Mouse (Mus musculus): ENCODE data around the gene Anks1b.
"Not testable (repeated sequence)": the region's sequence is repeated elsewhere in the genome, so short reads cannot be mapped to it uniquely, and the experiment has no call there.

Gene Anks1b

GRCm38 (mm10) chr10:90576191-90577098, 703.1 kb downstream of the Anks1b start:
- DNase-seq (ENCODE audit: low spot score), result no peak

GRCm38 (mm10) chr10:90577099-90577461, 703.8 kb downstream of the Anks1b start:
- no peak for DNase-seq (ENCODE audit: low spot score)

DNA sequence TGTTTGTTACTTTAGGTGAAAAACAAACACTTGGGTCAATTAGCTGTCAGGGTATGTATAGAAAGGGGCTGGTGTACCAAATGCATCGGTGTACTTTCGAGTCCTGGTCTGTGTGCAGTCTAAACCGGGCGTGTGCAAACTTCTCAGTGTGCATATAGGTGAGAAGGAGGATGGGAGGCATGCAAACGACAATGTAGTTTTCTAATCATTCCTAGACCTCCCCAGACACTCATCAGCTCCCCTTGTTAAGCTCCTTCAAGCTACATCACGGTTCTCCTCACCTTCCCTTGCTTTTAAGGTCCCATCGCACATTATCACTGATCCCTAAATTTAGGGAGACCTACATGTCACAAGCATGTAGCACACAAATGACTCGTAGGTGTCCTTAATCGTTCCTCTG, 704.5 kb downstream of the Anks1b start:
- DNase-seq (ENCODE audit: low spot score), result no peak

GRCm38 (mm10) chr10:90579970-90580369, 706.7 kb downstream of the Anks1b start:
- DNase-seq (ENCODE audit: low spot score), result no peak

GRCm38 (mm10) chr10:90584052-90584451, 710.7 kb downstream of the Anks1b start:
- DNase-seq (ENCODE audit: low spot score), result no peak

GRCm38 (mm10) chr10:90596142-90596541, 722.8 kb downstream of the Anks1b start:
- no peak for DNase-seq (ENCODE audit: low spot score)

DNA sequence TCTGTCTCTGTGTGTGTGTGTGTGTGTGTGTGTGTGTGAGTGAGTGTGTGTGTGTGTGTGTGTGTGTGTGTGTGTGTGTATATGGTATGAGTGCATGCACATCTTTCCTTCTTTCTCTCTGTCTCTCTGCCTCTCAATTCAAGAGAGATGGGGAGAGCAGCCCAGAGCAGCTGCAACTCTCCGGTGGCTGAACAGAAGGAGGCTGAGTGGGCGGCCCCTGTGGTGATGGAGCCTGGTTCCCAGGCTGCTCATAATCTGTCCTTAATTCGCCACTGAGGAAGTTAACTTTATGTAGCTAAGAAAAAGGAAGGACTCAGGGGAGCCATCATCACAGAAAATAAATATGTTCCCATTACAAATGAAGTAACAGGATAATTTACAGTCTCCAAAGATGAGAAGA, 723.3 kb downstream of the Anks1b start:
- no peak for DNase-seq (ENCODE audit: low spot score)

GRCm38 (mm10) chr10:90599149-90599548, 725.8 kb downstream of the Anks1b start:
- no peak for DNase-seq (ENCODE audit: low spot score)

DNA sequence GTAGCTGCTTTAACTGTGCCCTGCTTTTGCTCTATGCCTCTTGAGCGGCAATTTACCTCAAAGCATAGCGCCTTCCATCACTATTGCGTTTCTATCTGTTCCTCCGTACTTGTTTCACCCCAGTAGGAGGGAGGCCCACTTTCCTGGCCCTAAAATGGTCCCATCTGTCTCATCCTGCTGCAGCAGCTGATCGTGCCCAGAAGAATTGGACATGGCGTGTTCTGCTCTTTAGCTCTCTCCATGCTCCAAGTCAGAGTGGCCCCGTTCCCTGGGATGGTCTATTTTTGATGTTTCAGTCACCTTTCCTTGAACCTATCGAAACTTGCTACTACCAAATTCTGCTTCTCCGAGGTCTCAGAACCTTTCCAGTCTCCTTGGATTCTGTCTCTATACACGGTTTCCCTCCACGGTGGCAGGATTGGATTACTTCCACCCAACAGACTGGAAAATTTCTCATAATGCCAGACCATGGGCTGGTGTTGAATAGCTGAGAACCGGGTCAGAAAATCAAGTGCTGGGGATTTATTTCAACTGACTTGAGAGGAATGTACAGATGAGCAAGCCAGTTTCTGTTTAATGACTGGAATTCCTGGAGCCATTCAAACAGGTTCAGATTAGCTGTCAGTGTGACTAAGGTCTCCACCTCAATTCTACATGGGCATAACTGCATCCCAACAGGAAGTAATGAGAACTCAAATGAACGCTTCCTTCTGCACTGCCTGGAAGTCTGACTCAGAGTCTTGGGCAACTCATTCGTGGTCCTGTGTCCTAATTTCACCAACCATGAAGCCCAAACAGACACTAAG, 726.6 kb downstream of the Anks1b start:
- no peak for DNase-seq (ENCODE audit: low spot score)

GRCm38 (mm10) chr10:90607586-90607985, 734.3 kb downstream of the Anks1b start:
- no peak for DNase-seq (ENCODE audit: low spot score)

DNA sequence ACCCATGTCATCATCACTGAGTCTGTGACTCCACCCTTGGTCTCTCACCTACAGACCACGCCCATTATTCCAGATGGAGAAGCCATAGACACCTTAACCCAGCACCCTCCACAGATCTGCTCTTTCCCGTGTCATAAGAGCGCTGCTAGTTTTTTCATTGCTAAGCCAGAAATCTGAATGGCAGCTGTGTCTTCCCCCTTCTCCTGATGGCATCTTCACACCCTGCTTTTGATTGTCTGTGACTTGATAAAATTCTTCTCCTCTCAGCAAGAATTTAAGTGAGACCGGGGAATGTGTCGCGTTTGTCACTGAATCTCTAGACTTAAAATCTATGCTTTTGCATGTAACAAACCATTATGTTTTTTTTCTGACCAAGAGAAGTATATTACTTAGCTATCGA, 736.1 kb downstream of the Anks1b start:
- no peak for DNase-seq (ENCODE audit: low spot score)

GRCm38 (mm10) chr10:90613051-90613450, 739.7 kb downstream of the Anks1b start:
- no peak for DNase-seq (ENCODE audit: low spot score)

DNA sequence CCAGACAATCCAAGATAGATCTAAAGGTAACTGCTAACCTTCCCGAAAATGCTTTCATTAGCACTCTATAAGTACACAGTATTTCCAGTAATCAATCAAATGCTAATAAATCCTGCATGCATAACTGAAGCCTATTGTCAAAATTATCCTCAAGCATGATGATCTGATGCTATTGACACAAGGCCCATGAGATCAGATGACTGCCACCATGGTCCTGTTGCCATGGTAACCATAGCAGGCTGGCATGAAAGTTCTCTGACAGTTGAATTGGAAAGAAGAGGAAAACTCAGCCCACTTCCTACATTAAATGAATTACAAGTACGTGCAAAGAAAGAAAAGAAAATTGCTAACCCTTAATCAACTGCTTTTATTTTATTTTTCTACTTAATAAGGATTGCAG, 741.9 kb downstream of the Anks1b start:
- no peak for DNase-seq (ENCODE audit: low spot score)

- DNase-seq (ENCODE audit: low spot score), result no peak
Observed at GRCm38 (mm10) chr10:90616622-90617021, 743.3 kb downstream of the Anks1b start.

DNA sequence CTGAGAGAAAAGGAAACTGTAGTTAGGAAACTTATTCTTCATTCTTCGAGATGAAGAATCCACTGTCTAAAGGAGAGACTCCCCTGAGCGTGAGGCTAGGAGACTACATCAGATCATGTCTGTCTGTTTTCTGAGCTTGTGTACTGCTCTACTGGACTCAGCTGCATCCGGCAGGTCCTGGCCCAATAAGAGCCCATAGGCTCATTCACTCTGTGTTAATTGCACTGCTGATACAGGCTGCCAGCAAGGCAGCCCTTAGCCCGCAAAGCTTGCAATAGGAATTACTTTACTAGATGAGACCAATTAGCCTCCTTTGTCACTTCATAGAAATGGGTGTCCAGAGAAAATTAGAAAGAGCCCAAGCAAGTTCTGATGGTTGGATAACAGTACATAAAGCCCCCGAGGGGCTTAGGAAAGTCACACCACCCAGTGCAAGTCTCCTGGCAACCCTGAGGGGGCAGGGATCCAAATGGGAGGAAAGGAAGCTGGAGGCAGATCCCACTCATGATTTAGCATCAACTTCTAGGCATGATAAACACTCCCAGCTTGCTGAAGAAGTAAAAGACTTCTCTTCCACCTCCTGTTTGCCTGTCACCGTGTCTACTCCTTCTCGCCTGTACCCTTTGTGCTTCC, 744.5 kb downstream of the Anks1b start:
- DNase-seq (ENCODE audit: low spot score), result no peak

- DNase-seq (ENCODE audit: low spot score), result no peak
Observed at GRCm38 (mm10) chr10:90627532-90627931, 754.2 kb downstream of the Anks1b start.

GRCm38 (mm10) chr10:90630099-90630698, 756.9 kb downstream of the Anks1b start:
- no peak for DNase-seq (ENCODE audit: low spot score)

DNA sequence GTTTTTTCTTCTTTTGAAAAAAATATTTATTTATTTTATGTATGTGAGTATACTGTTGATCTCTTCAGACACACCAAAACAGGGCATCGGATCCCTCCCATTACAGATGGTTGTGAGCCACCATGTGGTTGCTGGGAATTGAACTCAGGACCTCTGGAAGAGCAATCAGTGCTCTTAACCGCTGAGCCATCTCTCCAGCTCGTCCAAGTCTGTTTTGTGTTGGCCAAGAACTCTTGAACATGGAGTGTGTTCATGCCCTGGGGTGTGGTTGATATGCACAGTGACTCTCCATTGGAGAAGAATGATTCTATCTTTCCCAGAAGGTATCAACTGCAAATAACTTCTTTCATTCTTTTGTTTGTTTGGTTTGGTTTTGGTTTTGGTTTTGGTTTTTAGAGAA, 757.5 kb downstream of the Anks1b start:
- not testable (repeated sequence) for DNase-seq (ENCODE audit: low spot score)

GRCm38 (mm10) chr10:90637352-90637751, 764.0 kb downstream of the Anks1b start:
- no peak for DNase-seq (ENCODE audit: low spot score)

DNA sequence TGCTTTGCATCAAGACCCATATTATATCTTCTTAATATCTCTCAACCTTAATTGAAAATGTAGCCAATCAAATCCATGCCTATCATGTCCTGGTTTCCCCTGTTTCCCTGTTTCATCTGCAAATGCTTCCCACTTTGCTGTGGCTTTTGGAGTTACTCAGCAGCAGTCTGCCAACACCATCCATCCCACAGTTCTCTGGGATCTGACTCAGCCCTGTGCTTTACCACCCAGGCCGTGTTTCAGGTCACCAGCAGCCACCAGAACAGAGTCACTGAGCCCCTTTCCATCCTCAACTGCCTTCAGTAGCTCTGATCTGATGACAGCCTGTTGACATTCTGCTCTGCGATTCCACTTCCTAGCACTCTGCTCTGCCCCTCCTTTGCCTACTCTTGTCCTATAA, 776.4 kb downstream of the Anks1b start:
- DNase-seq (ENCODE audit: low spot score), result no peak

DNA sequence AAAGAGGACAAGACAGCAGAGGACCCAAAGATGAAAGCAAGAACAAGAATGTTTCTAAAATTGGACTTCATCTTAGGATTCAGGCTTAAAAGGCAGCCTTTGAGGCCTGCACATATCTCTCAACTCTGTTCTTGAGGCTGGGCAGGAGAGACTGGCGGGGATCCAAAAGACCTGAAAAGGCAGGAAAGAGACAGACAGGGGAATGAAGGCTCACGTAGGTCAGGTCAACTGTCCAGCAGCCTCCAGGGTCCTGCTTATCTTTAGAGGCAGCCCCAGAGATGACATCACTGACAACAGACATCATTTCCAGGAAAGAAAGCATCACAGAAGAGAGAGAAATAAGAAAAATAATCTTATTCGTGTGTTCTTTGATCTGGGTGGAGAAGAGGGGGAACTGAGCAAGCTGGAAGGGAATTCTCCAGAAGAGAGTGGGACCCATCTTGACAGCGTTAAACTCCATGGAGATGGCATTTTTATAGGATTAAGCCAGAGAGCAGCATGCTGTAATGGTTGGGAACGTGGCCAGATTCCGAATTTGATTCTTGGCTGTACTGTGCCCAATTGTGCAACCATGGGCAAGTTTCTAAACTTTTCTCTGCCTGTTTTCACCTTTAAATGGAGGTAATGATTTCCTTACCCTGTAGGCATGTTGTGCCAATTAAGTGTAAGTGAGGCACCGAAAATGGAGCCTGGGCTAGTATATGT, 784.3 kb downstream of the Anks1b start:
- no peak for DNase-seq (ENCODE audit: low spot score)

DNA sequence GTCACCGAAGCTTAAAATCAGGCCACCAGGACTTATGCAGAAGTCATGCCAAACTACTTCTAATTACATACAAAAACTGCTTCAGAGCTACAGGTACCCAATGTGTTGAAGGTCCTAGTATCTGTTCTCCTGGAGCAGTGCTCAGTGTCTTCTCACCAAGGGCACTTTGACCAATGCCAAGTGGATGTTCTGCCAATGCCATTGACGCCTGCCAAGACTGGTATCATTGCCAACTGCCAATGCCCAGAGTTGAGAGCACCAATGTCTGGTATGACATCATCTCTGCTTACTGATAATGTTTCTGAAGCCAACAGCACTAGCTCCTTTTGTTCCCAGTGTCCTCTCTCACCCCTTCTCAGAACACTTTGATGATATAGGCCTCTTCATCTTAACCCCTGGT, 793.4 kb downstream of the Anks1b start:
- DNase-seq (ENCODE audit: low spot score), result no peak
